Mouse (Mus musculus): Measurements from ENCODE around the gene Alk. TPM values are rescaled to one million over a fixed set of nuclear protein-coding genes. Genes with fewer than 3 reads are reported as not detected.

Gene Alk
- polyA plus RNA-seq, 1 experiment from 2014 or later, result 0.51 TPM

DNA sequence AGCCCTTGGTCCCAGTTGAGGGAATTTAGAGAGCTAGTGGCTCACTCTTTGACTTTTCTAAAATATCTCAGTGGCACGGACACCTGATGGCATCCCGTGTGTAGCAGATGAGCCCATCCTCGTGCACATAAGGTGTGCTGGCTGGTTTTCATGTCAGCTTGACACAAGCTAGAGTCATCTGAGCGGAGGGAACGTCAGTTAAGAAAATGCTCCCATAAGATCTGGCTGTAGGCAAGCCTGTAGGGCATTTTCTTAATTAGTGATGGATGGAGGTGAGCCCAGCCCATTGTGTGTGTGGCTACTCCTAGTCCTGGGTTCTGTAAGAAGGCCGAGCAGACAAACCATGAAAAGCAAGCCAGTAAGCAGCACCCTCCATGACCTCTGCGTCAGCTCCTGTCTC is 732.4 kb downstream of the Alk start:
- DNase-seq (ENCODE audit: low spot score), result no peak
- H3K4me3 ChIP-seq (ENCODE audit: low read depth, low read length), result no peak overlapping the region
- H3K9ac ChIP-seq (ENCODE audit: low read depth, low read length), result no peak overlapping the region
- no peaks in the 10 kb centered on the region for H3K36me3 ChIP-seq (ENCODE audit: control insufficient read depth, insufficient read depth, low read length)
- no peak overlapping the region for H3K27ac ChIP-seq (ENCODE audit: low read depth, low read length)
- no peaks in the 10 kb centered on the region; the same call in 1 of the 2 replicates for H3K4me1 ChIP-seq (replicated peaks; ENCODE audit: control insufficient read depth, insufficient read depth, low read length)
- no peaks in the 10 kb centered on the region for H3K27me3 ChIP-seq (ENCODE audit: control insufficient read depth, insufficient read depth, low read length)
- no peaks in the 10 kb centered on the region for H3K9me3 ChIP-seq (ENCODE audit: control insufficient read depth, low read length)
- ATAC-seq (ENCODE audit: low FRiP score), result no peak
- 85% methylated on average over 7 of the region's 7 CpGs for WGBS
- no peak overlapping the region for H3K4me2 ChIP-seq (replicated peaks; ENCODE audit: low read depth, low read length)

DNA sequence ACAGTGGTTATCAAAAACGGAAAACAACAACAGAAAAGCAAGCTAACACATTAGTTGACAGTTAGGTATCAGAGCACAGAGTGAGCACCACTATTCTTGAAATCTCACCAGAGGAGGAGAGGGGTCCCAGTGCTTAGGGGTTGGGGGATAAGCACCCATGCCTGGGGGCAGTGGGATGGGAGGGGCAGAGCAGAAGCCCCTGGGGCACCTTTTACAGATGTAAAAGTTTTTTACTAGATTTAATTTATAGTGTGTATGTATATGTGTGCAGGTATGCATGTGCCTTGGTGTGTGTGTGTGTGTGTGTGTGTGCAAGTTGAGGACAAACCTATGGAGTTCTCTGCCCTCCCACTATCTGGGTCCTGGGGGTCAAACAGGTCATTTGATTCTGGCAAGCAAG is 733.8 kb downstream of the Alk start:
- no peak overlapping the region for H3K4me3 ChIP-seq (ENCODE audit: low read depth, low read length)
- no peak overlapping the region for H3K4me2 ChIP-seq (replicated peaks; ENCODE audit: low read depth, low read length)
- H3K9me3 ChIP-seq (ENCODE audit: control insufficient read depth, low read length), result no peaks in the 10 kb centered on the region
- 86% methylated on average over 1 of the region's 1 CpGs for WGBS
- ATAC-seq (ENCODE audit: low FRiP score) (no peak), DNase-seq (ENCODE audit: low spot score) (no peak)
- H3K36me3 ChIP-seq (ENCODE audit: control insufficient read depth, insufficient read depth, low read length), result no peaks in the 10 kb centered on the region
- no peak overlapping the region for H3K27ac ChIP-seq (ENCODE audit: low read depth, low read length)
- no peaks in the 10 kb centered on the region for H3K27me3 ChIP-seq (ENCODE audit: control insufficient read depth, insufficient read depth, low read length)
- no peak overlapping the region for H3K9ac ChIP-seq (ENCODE audit: low read depth, low read length)
- H3K4me1 ChIP-seq (replicated peaks; ENCODE audit: control insufficient read depth, insufficient read depth, low read length), result no peaks in the 10 kb centered on the region; the same call in 1 of the 2 replicates

DNA sequence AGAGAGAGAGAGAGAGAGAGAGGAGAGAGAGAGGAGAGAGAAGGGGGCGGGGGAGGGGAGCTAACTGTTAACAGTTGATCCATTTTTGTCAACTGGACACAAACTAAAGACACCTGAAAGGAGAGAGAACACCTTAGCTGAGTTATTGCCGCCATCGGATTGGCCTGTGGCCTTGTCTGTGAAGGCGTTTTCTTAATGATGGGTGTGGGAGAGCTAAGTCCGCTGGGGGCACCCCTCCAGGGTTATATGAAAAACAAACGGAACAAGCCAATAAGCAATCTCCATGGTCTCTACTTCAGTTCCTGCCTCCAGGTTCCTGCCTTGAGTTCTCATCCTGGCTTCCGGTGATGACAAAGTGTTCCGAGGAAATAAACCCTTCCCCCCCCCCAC is 734.2 kb downstream of the Alk start:
- Histone ChIP-seq H3K9me3 (ENCODE audit: control insufficient read depth, low read length) (no peaks in the 10 kb centered on the region), H3K27ac (ENCODE audit: low read depth, low read length) (no peak overlapping the region), H3K9ac (ENCODE audit: low read depth, low read length) (no peak overlapping the region), H3K4me3 (ENCODE audit: low read depth, low read length) (no peak overlapping the region), H3K27me3 (ENCODE audit: control insufficient read depth, insufficient read depth, low read length) (no peaks in the 10 kb centered on the region), H3K4me1 (replicated peaks; ENCODE audit: control insufficient read depth, insufficient read depth, low read length) (no peaks in the 10 kb centered on the region; the same call in 1 of the 2 replicates), H3K4me2 (replicated peaks; ENCODE audit: low read depth, low read length) (no peak overlapping the region), H3K36me3 (ENCODE audit: control insufficient read depth, insufficient read depth, low read length) (no peaks in the 10 kb centered on the region)
- WGBS, result 89% methylated on average over 8 of the region's 8 CpGs
- ATAC-seq (ENCODE audit: low FRiP score) (no peak), DNase-seq (ENCODE audit: low spot score) (no peak)

DNA sequence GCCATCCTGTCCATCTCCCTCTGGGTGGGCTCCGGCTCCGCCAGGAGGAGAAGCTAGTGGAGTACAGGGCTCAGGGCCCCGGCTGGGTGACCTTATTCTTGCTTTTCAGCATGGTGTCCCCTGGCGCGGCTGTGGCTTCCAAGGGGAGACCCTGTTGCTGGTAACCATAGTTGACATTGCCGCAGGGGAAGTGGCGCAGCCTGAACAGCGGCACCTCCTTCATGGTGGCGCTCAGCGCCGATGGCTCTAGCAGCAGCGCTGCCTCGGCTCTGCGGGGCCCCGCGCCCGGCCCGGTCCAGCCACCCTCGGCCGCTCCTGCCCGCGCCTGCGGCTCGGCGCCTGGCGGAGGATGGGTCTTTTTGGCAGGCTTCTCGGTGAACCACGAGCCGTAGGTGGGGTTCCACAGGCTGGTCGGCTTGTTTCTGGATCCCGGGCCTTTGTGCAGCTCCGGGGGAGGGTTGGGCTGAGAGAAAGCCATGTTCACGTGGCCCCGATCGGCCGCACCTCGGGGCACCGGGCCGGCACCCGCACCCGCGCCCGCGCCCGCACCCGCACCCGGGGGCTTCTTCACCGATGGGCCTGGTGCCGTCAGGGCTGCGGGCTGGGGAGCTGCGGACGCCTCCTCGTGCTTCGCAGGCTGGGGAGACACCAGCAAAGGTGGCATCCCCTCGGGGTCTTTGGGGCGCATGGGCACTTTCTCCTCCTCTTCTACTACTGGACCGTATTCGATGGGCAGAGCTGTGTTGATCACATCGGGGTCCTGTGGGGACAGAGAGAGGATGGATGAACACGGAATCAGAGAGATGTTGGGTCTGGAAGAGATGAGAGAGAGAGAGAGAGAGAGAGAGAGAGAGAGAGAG is 734.8 kb downstream of the Alk start:
- Histone ChIP-seq H3K27ac (ENCODE audit: low read depth, low read length) (no peak overlapping the region), H3K4me2 (replicated peaks; ENCODE audit: low read depth, low read length) (peak overlapping the region; percentile 91), H3K36me3 (ENCODE audit: control insufficient read depth, insufficient read depth, low read length) (no peaks in the 10 kb centered on the region), H3K9ac (ENCODE audit: low read depth, low read length) (peak overlapping the region; percentile 75), H3K4me3 (ENCODE audit: low read depth, low read length) (peak overlapping the region; percentile 44), H3K27me3 (ENCODE audit: control insufficient read depth, insufficient read depth, low read length) (no peaks in the 10 kb centered on the region), H3K4me1 (replicated peaks; ENCODE audit: control insufficient read depth, insufficient read depth, low read length) (no peaks in the 10 kb centered on the region; the same call in 1 of the 2 replicates), H3K9me3 (ENCODE audit: control insufficient read depth, low read length) (no peaks in the 10 kb centered on the region)
- 4% methylated on average over 57 of the region's 60 CpGs for WGBS
- DNase-seq (ENCODE audit: low spot score) (peak; percentile 66), ATAC-seq (ENCODE audit: low FRiP score) (peak; percentile 81)

DNA sequence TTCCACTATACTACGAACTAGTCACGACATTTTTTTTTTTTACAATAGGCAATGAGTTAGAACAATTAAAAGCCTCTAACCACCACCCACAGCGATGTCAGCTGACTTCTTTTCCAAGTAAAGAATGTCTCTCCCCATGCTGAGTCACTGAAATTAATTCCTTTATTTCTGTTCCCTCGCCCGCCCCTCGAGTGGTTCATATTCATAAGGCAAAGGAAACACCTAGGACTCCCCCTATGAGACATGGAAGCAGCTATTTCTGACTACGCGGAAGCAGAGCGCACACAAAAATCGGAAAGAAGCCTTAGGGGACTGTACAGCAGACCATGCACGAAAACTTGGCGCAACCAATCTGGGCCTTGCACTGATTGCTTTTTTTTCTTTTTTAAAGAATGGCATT is 735.6 kb downstream of the Alk start:
- 73% methylated on average over 12 of the region's 12 CpGs for WGBS
- Histone ChIP-seq H3K4me3 (ENCODE audit: low read depth, low read length) (no peak overlapping the region), H3K36me3 (ENCODE audit: control insufficient read depth, insufficient read depth, low read length) (no peaks in the 10 kb centered on the region), H3K4me2 (replicated peaks; ENCODE audit: low read depth, low read length) (no peak overlapping the region), H3K9ac (ENCODE audit: low read depth, low read length) (no peak overlapping the region), H3K27ac (ENCODE audit: low read depth, low read length) (no peak overlapping the region), H3K4me1 (replicated peaks; ENCODE audit: control insufficient read depth, insufficient read depth, low read length) (no peaks in the 10 kb centered on the region; the same call in 1 of the 2 replicates), H3K27me3 (ENCODE audit: control insufficient read depth, insufficient read depth, low read length) (no peaks in the 10 kb centered on the region), H3K9me3 (ENCODE audit: control insufficient read depth, low read length) (no peaks in the 10 kb centered on the region)
- no peak for ATAC-seq (ENCODE audit: low FRiP score)
- DNase-seq (ENCODE audit: low spot score), result peak; percentile 30

DNA sequence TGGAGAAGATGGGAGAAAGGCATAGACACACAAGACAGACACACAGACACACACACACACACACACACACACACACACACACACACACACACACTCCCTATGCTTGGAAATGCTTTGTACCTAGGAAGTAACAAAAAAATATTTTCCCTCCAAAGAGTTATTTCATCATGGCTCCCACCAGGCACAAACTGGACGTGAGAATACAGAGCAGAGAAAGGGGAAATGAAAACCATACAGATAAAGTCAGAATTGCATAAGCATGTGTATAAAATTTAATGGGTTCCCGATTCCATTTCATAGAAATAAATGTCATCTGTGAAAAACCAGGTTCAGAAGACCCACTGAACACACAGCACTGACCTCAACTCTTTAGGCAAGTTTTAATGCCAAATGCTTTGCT is 736.5 kb downstream of the Alk start:
- no peaks in the 10 kb centered on the region for H3K36me3 ChIP-seq (ENCODE audit: control insufficient read depth, insufficient read depth, low read length)
- WGBS, result 90% methylated on average over 2 of the region's 2 CpGs

DNA sequence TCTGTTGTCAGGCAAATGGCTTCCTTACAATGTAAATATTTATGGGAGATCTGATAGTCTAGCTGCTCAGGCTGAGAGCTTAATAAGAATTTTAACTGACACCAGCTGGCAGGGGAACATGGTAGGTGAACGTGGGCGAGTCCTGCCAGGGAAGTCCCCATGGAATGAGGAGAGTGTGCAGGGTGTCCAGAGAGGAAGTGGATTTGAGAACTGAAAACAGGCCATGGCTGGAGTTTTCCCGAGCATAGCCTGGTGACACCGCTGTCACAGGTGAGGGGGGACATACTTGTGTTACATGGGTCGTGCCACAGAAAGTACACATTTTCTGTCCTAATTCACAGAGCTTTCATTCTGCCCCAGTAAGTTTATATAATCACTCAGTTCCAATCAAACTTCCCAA is 739.0 kb downstream of the Alk start:
- no peak overlapping the region for H3K27ac ChIP-seq (ENCODE audit: low read depth, low read length)
- no peaks in the 10 kb centered on the region for H3K27me3 ChIP-seq (ENCODE audit: control insufficient read depth, insufficient read depth, low read length)
- DNase-seq (ENCODE audit: low spot score), result no peak
- no peaks in the 10 kb centered on the region; the same call in 1 of the 2 replicates for H3K4me1 ChIP-seq (replicated peaks; ENCODE audit: control insufficient read depth, insufficient read depth, low read length)
- H3K9me3 ChIP-seq (ENCODE audit: control insufficient read depth, low read length), result no peaks in the 10 kb centered on the region
- H3K4me3 ChIP-seq (ENCODE audit: low read depth, low read length), result no peak overlapping the region
- no peaks in the 10 kb centered on the region for H3K36me3 ChIP-seq (ENCODE audit: control insufficient read depth, insufficient read depth, low read length)
- no peak for ATAC-seq (ENCODE audit: low FRiP score)
- 88% methylated on average over 5 of the region's 5 CpGs for WGBS
- H3K9ac ChIP-seq (ENCODE audit: low read depth, low read length), result no peak overlapping the region
- H3K4me2 ChIP-seq (replicated peaks; ENCODE audit: low read depth, low read length), result no peak overlapping the region

More for the DNA sequence above, 736.5 kb downstream of the Alk start:
- no peak overlapping the region for H3K9ac ChIP-seq (ENCODE audit: low read depth, low read length)
- H3K27me3 ChIP-seq (ENCODE audit: control insufficient read depth, insufficient read depth, low read length), result no peaks in the 10 kb centered on the region
- no peak for ATAC-seq (ENCODE audit: low FRiP score)
- no peak overlapping the region for H3K4me3 ChIP-seq (ENCODE audit: low read depth, low read length)
- H3K9me3 ChIP-seq (ENCODE audit: control insufficient read depth, low read length), result no peaks in the 10 kb centered on the region
- no peaks in the 10 kb centered on the region; the same call in 1 of the 2 replicates for H3K4me1 ChIP-seq (replicated peaks; ENCODE audit: control insufficient read depth, insufficient read depth, low read length)
- H3K27ac ChIP-seq (ENCODE audit: low read depth, low read length), result no peak overlapping the region
- H3K4me2 ChIP-seq (replicated peaks; ENCODE audit: low read depth, low read length), result no peak overlapping the region
- no peak for DNase-seq (ENCODE audit: low spot score)

DNA sequence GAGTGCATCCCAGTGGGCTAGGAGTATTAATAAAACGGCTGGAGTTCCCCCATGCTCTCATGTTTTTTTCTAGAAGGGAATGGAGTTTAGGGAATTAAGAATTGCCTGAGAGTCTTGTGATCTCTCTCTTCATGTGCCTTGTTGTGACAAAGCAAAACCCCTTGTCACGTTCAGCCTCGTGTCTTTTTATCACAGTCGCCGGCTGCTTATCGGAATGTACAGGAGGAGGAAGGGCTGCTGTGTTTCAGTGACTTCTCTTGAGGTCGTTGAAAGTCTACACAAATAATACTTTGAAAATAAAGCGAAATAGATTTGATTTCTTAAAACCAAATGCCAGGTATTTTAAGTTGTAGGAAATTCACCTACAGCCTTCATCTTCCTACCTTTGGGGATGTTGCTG is 740.4 kb downstream of the Alk start:
- Histone ChIP-seq H3K4me1 (replicated peaks; ENCODE audit: control insufficient read depth, insufficient read depth, low read length) (no peaks in the 10 kb centered on the region), H3K27me3 (ENCODE audit: control insufficient read depth, insufficient read depth, low read length) (no peaks in the 10 kb centered on the region), H3K27ac (ENCODE audit: low read depth, low read length) (no peak overlapping the region), H3K36me3 (ENCODE audit: control insufficient read depth, insufficient read depth, low read length) (no peaks in the 10 kb centered on the region), H3K9me3 (ENCODE audit: control insufficient read depth, low read length) (no peaks in the 10 kb centered on the region), H3K4me3 (ENCODE audit: low read depth, low read length) (no peak overlapping the region), H3K9ac (ENCODE audit: low read depth, low read length) (no peak overlapping the region), H3K4me2 (replicated peaks; ENCODE audit: low read depth, low read length) (no peak overlapping the region)
- WGBS, result 90% methylated on average over 8 of the region's 8 CpGs
- DNase-seq (ENCODE audit: low spot score), result no peak
- ATAC-seq (ENCODE audit: low FRiP score), result no peak

DNA sequence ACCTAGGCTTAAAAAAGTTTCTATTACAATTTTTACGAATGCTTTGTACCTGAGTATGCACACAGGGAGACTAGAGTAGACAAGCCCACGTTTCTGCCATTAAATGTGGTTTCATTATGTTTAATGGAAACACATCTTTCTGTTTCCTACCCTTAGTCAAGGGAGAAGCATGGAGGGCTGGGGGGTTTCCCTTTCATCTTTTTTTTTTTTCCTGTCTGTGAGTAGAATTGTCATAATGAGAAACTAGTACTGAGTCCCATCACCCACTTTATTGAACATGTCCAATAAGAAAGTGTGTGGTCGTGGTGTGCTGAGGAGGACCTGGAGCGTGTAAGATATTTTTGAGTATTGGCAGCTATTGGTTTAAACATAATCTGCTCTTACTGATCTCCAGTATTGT is 741.5 kb downstream of the Alk start:
- H3K4me2 ChIP-seq (replicated peaks; ENCODE audit: low read depth, low read length), result no peak overlapping the region
- H3K4me1 ChIP-seq (replicated peaks; ENCODE audit: control insufficient read depth, insufficient read depth, low read length), result no peaks in the 10 kb centered on the region
- ATAC-seq (ENCODE audit: low FRiP score) (no peak), DNase-seq (ENCODE audit: low spot score) (no peak)
- 89% methylated on average over 4 of the region's 4 CpGs for WGBS
- H3K27me3 ChIP-seq (ENCODE audit: control insufficient read depth, insufficient read depth, low read length), result no peaks in the 10 kb centered on the region
- H3K9ac ChIP-seq (ENCODE audit: low read depth, low read length), result no peak overlapping the region
- no peak overlapping the region for H3K27ac ChIP-seq (ENCODE audit: low read depth, low read length)
- no peak overlapping the region for H3K4me3 ChIP-seq (ENCODE audit: low read depth, low read length)
- no peaks in the 10 kb centered on the region for H3K36me3 ChIP-seq (ENCODE audit: control insufficient read depth, insufficient read depth, low read length)
- no peaks in the 10 kb centered on the region for H3K9me3 ChIP-seq (ENCODE audit: control insufficient read depth, low read length)
